Mouse (Mus musculus) spleen, adult 12 weeks (tissue): ENCODE data around the gene Trit1.
A peak's percentile ranks its signal among the peaks of the same experiment; 100 is the strongest.
"Not testable (repeated sequence)": the region's sequence is repeated elsewhere in the genome, so short reads cannot be mapped to it uniquely, and the experiment has no call there.

Source experiments
- DNase-seq: peaks from one replicate; pipeline ENCODE4 v3.0.0; 2022; ENCODE audit warnings: low spot score

Gene Trit1

DNA sequence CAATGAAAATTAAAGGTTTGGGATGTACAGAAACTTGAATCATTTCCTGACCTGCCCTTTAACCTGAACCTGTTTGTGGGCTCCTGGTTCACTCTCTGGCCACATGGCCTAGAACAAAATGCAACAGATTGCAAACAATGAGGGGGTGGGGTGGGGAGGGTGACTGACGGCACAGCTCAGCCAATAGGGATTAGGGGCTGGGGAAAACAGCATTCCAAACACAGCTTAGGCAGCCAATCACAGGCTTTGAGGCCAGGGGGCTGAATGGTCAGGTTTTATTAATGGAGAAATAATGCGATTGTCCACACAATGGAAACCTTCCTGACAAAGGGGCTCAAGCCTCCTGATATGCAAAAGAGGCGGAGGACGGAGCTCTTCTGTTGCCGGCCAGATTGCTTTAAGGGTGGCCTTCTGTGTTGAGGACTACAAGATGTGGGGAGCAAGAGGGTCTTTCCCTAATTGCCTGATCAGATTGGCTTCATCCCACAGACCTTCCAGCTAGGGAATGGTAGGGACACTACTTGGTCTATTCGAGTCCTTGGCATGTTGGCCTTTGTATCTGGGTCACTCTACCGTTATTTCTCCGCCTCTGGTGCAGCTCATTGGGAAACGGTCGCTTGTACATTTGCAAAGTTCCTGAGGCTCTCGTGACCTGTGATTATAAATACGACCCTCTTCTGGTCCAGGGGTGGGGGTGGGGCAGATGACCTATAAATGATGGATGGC is 17.7 kb upstream of the Trit1 start:
- no peak for DNase-seq

DNA sequence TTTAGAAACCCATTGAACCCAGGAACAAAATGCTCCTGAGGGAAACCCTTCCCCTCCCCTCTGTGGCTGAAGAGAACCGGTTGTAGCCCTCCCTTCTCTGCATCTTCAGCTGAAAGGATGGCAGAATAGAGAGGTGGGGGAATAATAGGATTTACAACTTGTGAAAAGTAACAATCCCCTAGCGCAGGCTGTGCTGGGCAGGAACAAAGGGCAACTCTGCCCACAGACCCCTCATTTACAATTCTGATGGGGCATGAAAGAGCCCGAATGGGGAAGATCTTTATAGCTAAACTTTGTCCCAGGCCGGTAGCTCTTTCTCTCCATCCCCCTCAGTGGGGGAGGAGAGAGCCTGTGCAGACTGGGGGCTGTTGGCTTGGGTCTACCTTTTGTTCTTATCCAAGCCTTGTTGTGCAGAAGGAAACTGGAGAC is 17.1 kb upstream of the Trit1 start:
- no peak for DNase-seq

DNA sequence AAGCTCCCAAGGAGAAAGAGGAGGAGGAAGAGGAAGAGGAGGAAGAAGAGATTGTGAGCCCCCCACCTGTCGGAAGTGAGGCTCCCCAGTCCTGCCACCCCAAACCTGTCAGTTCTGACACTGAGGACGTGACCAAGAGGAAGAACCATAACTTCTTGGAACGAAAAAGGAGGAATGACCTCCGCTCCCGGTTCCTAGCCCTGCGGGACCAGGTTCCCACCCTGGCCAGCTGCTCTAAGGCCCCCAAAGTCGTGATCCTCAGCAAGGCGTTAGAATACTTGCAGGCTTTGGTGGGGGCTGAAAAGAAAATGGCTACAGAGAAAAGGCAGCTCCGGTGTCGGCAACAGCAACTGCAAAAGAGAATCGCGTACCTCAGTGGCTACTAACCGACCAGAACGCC is 16.3 kb upstream of the Trit1 start:
- DNase-seq = no peak

GRCm38 (mm10) chr4:123000617-123001342 is 15.6 kb upstream of the Trit1 start:
- DNase-seq = no peak

DNA sequence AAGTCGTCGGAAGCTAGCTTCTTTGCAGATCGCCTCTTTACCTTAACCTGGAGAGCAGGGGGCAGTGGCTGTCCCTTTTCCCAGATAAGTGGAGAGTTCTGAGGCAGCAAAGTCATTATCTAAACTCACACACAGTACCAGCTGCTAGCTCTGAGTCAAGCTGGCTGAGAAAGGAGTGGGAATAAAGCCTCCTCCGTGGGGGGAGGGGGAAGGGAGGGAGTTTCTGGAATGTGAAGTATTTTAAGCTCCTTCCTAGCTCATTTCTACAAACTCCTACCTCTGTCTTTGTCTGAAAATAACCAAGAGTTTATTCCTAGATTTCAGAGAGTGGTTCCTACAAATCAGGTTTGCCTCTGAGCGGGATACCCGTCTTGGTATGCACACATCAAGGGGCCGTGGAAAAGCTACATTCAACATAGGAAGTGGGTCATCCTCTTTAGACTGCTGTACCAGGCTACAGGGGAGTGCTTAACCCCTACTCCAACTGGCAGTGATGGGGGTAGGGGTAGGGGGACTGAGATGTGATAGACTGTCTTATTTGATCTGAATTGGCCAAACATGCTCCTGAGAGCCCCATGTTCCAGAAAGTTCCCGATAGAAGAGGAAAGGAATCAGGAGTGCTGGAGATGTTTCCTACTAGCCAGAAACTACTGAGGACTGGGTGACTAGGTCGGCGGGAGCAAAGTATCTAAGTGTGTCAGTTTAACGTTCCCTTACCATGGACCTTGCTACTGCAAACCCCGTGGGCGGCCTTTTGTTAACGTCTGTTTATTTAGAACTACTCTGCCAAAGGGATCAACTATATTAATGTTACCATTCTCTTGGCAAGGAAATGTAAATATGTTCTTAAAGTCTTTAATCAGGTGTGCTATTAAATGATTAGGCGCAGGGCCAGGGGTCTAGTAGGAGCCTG is 11.1 kb upstream of the Trit1 start:
- no peak for DNase-seq

DNA sequence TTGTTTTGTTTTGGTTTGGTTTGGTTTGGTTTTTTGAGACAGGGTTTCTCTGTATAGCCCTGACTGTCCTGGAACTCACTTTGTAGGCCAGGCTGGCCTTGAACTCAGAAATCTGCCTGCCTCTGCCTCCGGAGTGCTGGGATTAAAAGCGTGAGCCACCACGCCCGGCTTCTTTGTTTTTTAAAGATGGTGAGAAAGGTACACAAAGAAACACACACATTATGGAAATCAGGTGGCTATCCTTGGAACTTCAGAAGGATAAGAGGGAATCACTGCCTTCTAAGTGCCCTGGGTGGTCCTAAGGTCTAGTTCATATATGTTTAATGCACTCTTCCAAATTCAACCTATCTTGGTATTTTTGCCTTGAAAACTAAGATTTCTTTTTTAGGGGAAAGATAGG is 3.9 kb upstream of the Trit1 start:
- DNase-seq = not testable (repeated sequence)

DNA sequence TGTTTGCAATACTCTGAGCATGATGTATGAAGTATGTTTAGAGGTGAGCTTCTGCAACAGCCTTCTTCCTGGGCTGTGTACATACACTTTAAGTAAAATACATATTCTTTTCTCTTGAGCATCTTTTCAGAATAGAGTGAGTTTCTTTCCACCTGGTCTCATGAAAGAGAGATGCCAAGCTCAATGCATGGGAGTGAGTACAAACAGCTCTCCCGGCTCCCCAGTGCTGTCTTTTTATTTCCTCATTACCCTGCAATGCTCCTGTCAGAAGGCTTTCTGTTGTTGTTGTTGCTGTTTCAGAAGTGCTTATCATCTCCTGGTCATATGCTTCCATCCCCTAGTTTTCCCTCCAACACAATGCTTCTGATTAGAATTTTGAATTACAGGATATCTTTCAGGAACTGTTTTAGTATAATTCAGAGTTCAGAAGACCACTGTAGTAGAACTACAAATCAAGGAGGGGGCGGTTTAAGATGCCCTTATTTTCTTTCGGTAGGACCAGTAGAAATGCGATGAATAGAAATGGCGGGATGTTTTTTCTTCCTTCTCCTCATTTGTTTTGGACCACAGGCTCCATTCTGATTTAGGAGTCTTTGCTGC is 3.0 kb upstream of the Trit1 start:
- DNase-seq = no peak

DNA sequence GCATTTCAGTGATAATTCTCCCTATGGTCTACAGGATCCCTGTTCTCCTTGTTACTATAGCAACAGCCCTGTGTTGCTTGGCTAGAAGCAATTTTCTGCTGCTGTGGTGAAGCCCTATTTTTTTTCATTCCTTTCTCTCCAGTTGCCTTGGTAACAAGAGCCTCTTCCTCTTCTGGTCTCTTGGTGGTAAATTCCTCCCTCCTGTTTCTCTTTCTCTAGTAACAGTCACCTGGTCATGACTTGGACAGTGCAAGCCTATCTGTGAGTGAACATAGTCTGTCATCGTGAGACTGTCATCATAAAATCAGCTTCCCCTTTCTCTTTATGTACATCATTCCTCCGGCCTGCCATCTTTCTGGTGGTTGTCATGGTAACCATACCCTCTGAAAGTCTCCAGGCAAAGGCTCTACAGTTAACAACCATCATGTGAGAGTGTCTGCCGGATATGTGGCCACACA is 2.4 kb upstream of the Trit1 start:
- no peak for DNase-seq

DNA sequence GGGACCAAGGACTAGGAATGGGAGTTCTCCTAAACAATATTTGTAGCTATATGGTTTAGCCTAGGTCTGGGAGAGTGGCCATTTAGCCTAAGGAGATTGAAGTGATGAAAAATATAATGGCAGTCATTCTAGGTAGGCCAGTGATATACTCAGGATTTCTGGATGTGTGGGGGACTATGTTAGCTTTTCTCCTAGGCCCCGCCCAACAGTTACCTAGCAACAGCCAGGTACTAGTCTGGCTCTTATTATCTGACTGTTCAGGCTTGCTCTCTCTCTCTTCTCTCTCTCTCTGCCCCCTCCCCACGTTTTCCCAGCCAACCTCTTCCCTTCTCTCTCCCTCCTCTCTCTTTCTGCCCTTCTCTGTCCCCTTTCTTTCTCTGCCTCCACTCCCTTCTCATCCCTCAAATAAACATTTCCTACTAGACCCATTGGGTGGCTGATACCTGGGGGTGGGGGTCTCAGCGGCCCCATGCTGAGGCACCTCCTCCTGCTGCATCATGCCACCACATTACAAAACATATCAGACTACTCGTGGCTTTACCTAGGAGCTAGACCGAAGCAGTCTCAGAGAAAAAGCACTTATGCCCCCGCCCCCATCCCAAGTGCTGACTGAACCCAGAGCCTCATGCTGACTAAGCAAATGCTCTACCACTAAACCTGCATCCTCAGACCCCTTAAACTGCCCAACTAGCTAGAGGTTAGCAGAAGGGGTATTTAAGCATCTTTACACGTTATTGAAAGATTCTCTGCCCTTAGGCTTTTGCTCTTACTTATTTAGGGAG is 1.7 kb upstream of the Trit1 start:
- no peak for DNase-seq

GRCm38 (mm10) chr4:123021591-123021990 is 5.2 kb downstream of the Trit1 start:
- DNase-seq = no peak

- DNase-seq = no peak
These were observed 6.5 kb downstream of the Trit1 start for GRCm38 (mm10) chr4:123022896-123023295.

- DNase-seq = no peak
These were observed 9.0 kb downstream of the Trit1 start for GRCm38 (mm10) chr4:123025418-123025817.

DNA sequence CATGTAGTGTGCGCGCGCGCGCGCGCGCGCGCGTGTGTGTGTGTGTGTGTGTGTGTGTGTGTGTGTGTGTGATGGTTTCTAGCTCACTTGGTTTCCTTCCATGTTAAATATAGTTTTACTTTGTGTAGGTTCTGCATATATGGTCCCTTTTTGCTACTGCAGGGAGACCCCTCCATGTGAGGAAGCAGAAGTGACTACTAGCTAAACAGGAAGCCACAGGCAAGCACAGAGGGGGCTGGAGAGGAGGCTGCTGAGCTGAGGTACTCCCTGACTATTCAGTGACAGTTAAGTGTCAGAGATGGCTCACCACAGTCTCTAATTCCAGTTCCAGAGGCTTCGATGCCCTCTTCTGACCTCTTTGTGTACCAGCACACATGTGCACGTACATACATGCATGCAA is 9.8 kb downstream of the Trit1 start:
- DNase-seq = peak; percentile 16

DNA sequence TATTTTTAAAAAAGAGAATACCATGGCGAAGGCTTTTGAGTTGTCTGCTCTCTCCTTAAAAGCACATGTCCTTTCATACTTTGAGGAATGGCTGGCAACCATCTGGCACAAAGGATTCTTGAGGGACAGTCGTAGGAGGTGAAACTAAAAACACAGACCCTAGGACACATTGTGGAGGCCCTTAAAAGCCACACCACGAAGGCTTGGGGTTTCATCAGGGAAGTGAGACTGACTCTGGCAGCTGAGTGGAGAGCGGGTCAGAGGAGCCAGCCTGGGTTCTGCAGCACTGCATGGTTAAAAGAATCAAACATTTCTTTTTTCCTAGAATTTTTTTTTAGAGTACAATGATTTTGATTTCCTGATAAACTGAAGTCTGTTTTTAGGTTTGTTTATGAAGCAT is 10.2 kb downstream of the Trit1 start:
- no peak for DNase-seq

- no peak for DNase-seq
These were observed 18.4 kb downstream of the Trit1 start for GRCm38 (mm10) chr4:123034841-123035240.

- DNase-seq = no peak
These were observed 19.2 kb downstream of the Trit1 start for GRCm38 (mm10) chr4:123035636-123036035.

GRCm38 (mm10) chr4:123036710-123037109 is 20.3 kb downstream of the Trit1 start:
- no peak for DNase-seq

DNA sequence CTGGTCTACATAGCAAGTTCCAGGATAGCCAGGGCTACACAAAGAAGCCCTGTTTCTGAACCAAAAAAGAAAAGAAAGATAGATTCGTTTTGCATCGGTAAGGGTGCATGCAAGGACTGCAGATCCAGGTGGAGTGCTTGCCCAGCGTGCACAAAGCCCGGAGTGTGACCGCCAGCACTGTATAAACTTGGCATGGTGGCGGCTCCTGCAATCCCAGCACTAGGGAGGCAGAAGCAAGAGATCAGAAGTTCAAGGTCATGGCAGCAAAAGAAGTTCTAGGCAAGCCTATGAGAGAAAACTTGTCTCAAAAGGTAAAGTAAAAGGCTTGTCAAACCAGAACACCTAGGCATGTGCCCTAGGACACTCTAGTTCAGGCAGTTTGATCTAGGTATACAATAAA is 24.7 kb downstream of the Trit1 start:
- no peak for DNase-seq

DNA sequence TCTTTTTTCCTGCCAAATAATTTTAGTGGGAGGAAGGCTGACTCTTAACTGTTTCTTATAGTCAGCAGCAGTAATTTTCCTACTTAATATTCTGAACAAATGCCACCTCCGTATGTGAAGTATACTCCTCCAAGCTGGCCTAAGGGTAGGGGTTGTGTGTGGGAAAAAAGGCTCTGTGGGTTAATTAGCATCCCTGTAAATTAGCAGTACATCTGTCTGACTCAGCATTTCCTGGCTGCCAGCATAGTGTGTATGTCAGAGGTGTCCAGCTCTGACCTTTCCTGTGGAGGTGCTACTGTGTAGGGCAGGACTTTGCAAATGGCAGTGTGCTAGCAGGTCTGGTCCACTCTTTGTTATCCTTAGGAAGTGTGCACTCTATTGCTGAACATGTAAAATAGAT is 27.5 kb downstream of the Trit1 start:
- DNase-seq = no peak

- DNase-seq = no peak
These were observed 28.4 kb downstream of the Trit1 start for GRCm38 (mm10) chr4:123044842-123045241.

DNA sequence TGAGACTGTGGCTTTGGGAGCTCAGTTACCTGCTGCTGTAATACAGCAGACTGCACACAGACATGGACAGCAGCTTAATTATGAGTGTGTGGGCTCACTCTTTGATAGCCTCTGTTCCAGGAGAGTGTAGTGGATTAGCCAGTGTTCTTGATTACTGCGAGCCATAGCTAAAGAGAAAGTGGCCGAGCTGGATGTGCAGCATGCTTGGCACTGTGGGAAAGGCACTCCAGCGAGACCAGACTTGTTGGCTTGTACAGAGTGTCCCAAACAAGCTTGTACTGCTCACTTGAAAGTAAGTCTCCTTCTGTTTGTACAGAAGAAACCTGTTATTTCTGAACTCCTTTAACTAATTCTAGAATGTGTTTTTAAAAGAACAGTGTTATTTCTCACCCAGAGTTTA is 29.9 kb downstream of the Trit1 start:
- DNase-seq = no peak
